Mouse (Mus musculus) erythroblast, embryonic 14.5 days (primary cell): Measurements from ENCODE around the gene Tmem82.

Source experiments
- GATA1 ChIP-seq: IDR thresholded peaks from 2 replicates; pipeline ENCODE4 v1.6.1; 2012; ENCODE audit warnings: low read length, inconsistent platforms, mixed read lengths
- TAL1 ChIP-seq: IDR thresholded peaks from 3 replicates; pipeline ENCODE4 v1.6.1; 2012; ENCODE audit warnings: low read length, inconsistent platforms, mixed read lengths

DNA sequence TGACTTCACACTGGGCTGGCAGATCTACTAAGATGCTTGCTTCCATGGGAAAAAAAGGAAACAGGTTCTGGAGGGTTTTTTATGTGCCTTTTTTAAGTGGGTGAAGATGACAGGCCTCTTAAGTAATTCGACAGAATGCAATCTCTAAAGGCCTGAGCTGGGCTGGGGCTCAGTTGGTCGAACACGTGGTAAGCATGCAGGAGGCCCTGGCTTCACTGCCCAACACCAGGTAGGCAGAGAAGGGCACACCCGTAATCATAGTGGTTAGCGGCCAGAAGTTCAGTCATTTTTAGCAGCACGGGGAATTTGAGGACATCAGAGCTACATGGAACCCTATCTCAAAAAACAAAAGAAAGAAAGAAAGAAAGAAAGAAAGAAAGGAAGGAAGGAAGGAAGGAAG is 36.1 kb upstream of the Tmem82 start:
- TF ChIP-seq GATA1 = no peak
- no peak for TF ChIP-seq TAL1
